Mouse (Mus musculus): ENCODE measurements around the gene Oas1g. TPM values are rescaled to one million over a fixed set of nuclear protein-coding genes. Genes with fewer than 3 reads are reported as not detected.
"Not testable (repeated sequence)": the region's sequence is repeated elsewhere in the genome, so short reads cannot be mapped to it uniquely, and the experiment has no call there.

Oas1g gene
- polyA plus RNA-seq, 1 experiment from 2014 or later: 0.37 TPM

DNA sequence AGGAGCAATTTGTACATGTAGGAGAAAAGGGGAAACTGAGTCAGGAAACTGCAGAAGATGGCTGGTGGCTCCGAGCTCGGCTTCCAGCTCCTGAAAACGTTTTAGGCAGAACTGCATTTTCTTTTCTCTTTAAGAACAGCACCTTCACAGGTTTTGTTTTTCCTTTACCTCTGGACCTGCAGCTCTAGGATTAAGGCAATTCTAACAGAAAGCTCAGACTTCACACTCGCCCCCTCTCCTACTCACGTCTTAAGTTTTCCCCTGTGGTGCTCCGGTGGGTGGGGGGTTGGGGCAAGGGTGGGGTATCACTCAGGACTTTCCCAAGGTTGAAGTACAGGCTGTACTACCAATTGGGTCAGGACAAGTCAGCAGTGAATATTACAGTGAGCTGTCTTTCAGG lies 418 bp upstream of the Oas1g start:
- ATAC-seq (ENCODE audit: low FRiP score): no peak
- no peak overlapping the region for H3K9ac ChIP-seq (replicated peaks)
- no peaks in the 10 kb centered on the region for H3K27me3 ChIP-seq (replicated peaks)
- H3K9me3 ChIP-seq (replicated peaks): no peaks in the 10 kb centered on the region
- no peak overlapping the region for H3K27ac ChIP-seq (replicated peaks)
- no peak overlapping the region for H3K4me2 ChIP-seq
- no peak overlapping the region for H3K4me3 ChIP-seq (replicated peaks)
- whole genome bisulfite sequencing: 63% methylated on average over 6 of the region's 6 CpGs
- no peaks in the 10 kb centered on the region for H3K4me1 ChIP-seq
- no peaks in the 10 kb centered on the region for H3K36me3 ChIP-seq

DNA sequence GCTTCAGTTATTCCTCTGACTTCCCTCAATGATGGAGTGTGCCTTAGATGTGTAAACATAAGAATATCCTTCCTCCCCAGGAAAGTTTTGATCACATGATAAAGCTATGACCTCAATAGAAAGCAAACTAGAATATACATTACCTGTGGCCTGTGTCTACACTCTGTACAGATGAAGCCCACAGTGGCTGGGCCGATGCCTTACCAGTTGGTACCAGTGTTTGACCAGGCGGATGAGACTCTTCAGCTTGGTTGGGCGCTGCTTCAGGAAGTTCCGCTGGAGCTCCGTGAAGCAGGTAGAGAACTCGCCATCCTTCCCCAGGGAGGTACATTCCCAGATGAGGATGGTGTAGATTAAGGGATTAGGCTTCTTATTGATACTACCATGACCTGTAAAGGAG lies 5.7 kb downstream of the Oas1g start:
- H3K4me2 ChIP-seq; ATAC-seq (ENCODE audit: low FRiP score): not testable (repeated sequence)

GRCm38 (mm10) chr5:120878803-120879202 lies 8.6 kb downstream of the Oas1g start:
- not testable (repeated sequence) for H3K9me3 ChIP-seq (replicated peaks); H3K36me3 ChIP-seq; H3K4me3 ChIP-seq (replicated peaks); H3K9ac ChIP-seq (replicated peaks); H3K4me1 ChIP-seq; H3K4me2 ChIP-seq; H3K27ac ChIP-seq (replicated peaks); ATAC-seq (ENCODE audit: low FRiP score); H3K27me3 ChIP-seq (replicated peaks)
- WGBS: 69% methylated on average over 2 of the region's 2 CpGs

More for the DNA sequence above, 5.7 kb downstream of the Oas1g start:
- H3K9ac ChIP-seq (replicated peaks); H3K36me3 ChIP-seq; H3K4me1 ChIP-seq; H3K27ac ChIP-seq (replicated peaks); H3K4me3 ChIP-seq (replicated peaks); H3K9me3 ChIP-seq (replicated peaks); H3K27me3 ChIP-seq (replicated peaks): not testable (repeated sequence)
- WGBS: 94% methylated on average over 6 of the region's 6 CpGs

DNA sequence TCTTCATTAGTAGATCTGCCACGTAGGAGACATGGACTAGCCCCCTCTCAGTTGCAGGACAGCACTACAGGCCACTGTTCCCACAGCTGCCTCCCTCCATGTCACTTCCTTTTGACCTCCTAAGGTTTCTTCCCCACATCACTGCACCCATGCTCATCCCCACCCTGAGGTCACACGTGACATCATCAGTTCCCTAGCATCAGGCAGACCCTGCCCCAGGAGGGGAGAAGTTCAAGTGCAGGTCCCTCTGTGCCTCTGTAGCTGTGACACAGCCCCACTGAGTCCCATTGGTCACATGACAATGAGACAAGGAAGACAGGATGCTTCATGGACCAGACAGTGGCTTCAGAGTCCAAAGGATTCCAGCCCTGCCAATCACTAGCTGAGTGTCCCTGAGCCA lies 10.0 kb downstream of the Oas1g start:
- not testable (repeated sequence) for H3K9me3 ChIP-seq (replicated peaks); H3K4me1 ChIP-seq; H3K4me3 ChIP-seq (replicated peaks); H3K27ac ChIP-seq (replicated peaks); H3K9ac ChIP-seq (replicated peaks); H3K36me3 ChIP-seq; ATAC-seq (ENCODE audit: low FRiP score); H3K4me2 ChIP-seq; H3K27me3 ChIP-seq (replicated peaks)
- 85% methylated on average over 2 of the region's 2 CpGs for WGBS

DNA sequence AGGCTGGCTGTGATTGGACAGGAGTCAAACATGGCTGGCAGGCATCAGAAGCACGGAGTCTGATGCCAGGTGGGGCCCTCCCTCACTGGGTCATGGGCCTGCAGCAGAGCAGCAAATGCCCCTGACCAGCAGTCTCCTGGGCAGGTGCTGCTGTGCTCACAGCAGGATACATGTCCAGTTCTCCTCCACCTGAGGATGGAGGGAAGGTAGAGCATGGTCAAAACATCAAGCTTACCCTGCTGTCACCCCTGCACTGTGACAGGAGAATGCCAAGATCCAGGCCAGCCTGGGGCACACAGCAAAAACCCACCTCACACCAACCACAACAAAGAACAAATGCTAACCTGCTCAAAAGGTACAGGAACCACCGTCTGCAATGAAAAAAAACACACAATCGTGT lies 10.6 kb downstream of the Oas1g start:
- ATAC-seq (ENCODE audit: low FRiP score); H3K27me3 ChIP-seq (replicated peaks); H3K9me3 ChIP-seq (replicated peaks); H3K36me3 ChIP-seq; H3K9ac ChIP-seq (replicated peaks); H3K27ac ChIP-seq (replicated peaks); H3K4me1 ChIP-seq; H3K4me2 ChIP-seq; H3K4me3 ChIP-seq (replicated peaks): not testable (repeated sequence)
- 67% methylated on average over 2 of the region's 3 CpGs for WGBS

DNA sequence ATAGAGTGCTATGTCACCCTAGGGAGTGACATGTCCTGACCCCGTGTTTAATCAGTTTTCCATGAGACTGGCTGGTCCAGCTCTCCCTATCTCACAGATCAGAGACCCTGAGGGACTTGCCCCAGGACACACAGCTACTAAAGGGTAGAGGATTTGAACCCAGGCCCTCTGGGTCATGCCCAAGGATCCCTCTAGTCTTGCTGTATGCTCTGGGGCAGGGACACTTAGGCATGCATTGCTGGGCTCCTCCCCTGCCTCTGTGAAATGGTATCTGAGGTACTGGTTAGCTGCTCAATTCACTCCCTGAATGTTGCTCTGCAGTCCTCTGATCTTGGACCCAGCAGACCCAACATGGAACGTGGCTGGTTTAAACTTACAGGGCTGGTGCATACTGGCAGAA lies 15.9 kb downstream of the Oas1g start:
- no peaks in the 10 kb centered on the region for H3K27me3 ChIP-seq (replicated peaks)
- ATAC-seq (ENCODE audit: low FRiP score): no peak
- 55% methylated on average over 2 of the region's 2 CpGs for WGBS

GRCm38 (mm10) chr5:120870782-120871181 lies 16.6 kb downstream of the Oas1g start:
- Histone ChIP-seq H3K4me2 (no peak overlapping the region), H3K27me3 (replicated peaks) (no peaks in the 10 kb centered on the region), H3K9ac (replicated peaks) (no peak overlapping the region), H3K9me3 (replicated peaks) (no peaks in the 10 kb centered on the region), H3K4me3 (replicated peaks) (no peak overlapping the region), H3K27ac (replicated peaks) (no peak overlapping the region), H3K36me3 (no peaks in the 10 kb centered on the region), H3K4me1 (no peaks in the 10 kb centered on the region)
- WGBS: 84% methylated on average over 7 of the region's 7 CpGs
- no peak for ATAC-seq (ENCODE audit: low FRiP score)

More for the DNA sequence above, 15.9 kb downstream of the Oas1g start:
- Histone ChIP-seq H3K4me1 (no peaks in the 10 kb centered on the region), H3K4me3 (replicated peaks) (no peak overlapping the region), H3K27ac (replicated peaks) (no peak overlapping the region), H3K9ac (replicated peaks) (no peak overlapping the region), H3K4me2 (no peak overlapping the region), H3K36me3 (no peaks in the 10 kb centered on the region), H3K9me3 (replicated peaks) (no peaks in the 10 kb centered on the region)

GRCm38 (mm10) chr5:120870081-120870480 lies 17.3 kb downstream of the Oas1g start:
- ATAC-seq (ENCODE audit: low FRiP score): no peak
- no peak overlapping the region for H3K9ac ChIP-seq (replicated peaks)
- 62% methylated on average over 3 of the region's 3 CpGs for WGBS

DNA sequence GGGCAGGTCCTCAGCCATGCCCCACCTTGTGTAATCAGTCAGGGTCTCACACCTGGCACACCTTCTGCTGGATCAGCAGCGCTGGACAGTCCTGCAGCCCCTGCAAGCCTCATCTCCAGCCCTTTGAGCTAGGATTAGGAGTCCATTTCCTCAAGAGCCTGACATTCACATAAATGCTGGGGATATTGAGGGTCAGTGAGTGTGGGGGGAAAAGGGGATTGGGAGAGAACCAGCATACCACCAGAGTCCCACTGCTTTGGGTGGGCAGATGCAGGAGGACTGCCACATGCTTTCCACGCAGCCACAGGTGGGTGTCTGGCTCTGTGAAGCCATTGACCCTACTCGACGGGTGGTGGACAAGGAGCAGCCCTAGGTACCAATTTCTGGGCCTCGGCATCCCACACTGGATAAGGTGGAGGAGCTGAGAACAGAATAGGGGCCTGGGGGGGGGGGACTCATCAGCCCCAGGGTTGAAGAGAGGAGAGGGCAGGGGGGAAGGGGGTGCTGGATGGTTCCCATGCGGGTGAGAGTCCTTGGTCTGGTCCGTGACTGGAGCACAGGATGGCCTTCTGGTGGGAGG lies 17.9 kb downstream of the Oas1g start:
- Histone ChIP-seq H3K4me2 (no peak overlapping the region), H3K4me3 (replicated peaks) (no peak overlapping the region), H3K9me3 (replicated peaks) (no peaks in the 10 kb centered on the region), H3K4me1 (no peaks in the 10 kb centered on the region), H3K27ac (replicated peaks) (no peak overlapping the region), H3K27me3 (replicated peaks) (no peaks in the 10 kb centered on the region), H3K36me3 (no peaks in the 10 kb centered on the region), H3K9ac (replicated peaks) (no peak overlapping the region)
- no peak for ATAC-seq (ENCODE audit: low FRiP score)
- 75% methylated on average over 7 of the region's 7 CpGs for WGBS

More at GRCm38 (mm10) chr5:120870081-120870480, 17.3 kb downstream of the Oas1g start:
- H3K9me3 ChIP-seq (replicated peaks): no peaks in the 10 kb centered on the region
- no peak overlapping the region for H3K4me2 ChIP-seq
- H3K36me3 ChIP-seq: no peaks in the 10 kb centered on the region
- H3K27ac ChIP-seq (replicated peaks): no peak overlapping the region
- H3K27me3 ChIP-seq (replicated peaks): no peaks in the 10 kb centered on the region
- no peaks in the 10 kb centered on the region for H3K4me1 ChIP-seq
- no peak overlapping the region for H3K4me3 ChIP-seq (replicated peaks)

- no peak overlapping the region for H3K9ac ChIP-seq (replicated peaks)
- no peaks in the 10 kb centered on the region for H3K27me3 ChIP-seq (replicated peaks)
- H3K4me3 ChIP-seq (replicated peaks): no peak overlapping the region
- no peak for ATAC-seq (ENCODE audit: low FRiP score)
- no peaks in the 10 kb centered on the region for H3K9me3 ChIP-seq (replicated peaks)
- no peak overlapping the region for H3K4me2 ChIP-seq
- no peaks in the 10 kb centered on the region for H3K4me1 ChIP-seq
- no peak overlapping the region for H3K27ac ChIP-seq (replicated peaks)
- H3K36me3 ChIP-seq: no peaks in the 10 kb centered on the region
- 70% methylated on average over 3 of the region's 3 CpGs for WGBS
Measured at GRCm38 (mm10) chr5:120865336-120865860, 22.0 kb downstream of the Oas1g start.

DNA sequence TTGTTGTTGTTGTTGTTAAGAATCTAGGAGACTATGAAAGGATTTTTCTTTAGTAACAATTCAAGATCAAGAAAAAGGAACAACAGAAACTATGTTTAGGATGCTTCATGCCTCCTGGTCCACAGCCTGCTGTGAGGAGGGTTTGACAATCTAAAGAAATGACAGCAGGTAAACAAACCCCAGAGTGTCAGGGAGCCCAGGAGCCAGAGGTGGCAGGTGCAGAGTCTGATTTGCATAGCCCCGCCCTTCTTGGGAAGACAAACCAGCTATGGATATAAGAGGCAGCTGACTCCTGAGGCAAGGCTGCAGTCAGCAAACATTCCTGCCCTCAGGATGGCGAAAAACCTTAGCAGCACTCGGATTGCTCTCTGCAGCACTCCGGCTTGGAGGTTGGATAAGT lies 26.3 kb downstream of the Oas1g start, which contains the start of gene Oas1h:
TSS of gene Oas1h (plus strand) at position 301 of the 400 bp plus-strand sequence.
- no peaks in the 10 kb centered on the region for H3K36me3 ChIP-seq
- 51% methylated on average over 4 of the region's 4 CpGs for WGBS
- no peak for ATAC-seq (ENCODE audit: low FRiP score)
- H3K4me2 ChIP-seq: no peak within 1 kb of the TSS
- no peaks in the 10 kb centered on the region for H3K27me3 ChIP-seq (replicated peaks)
- H3K9me3 ChIP-seq (replicated peaks): no peaks in the 10 kb centered on the region
- no peak within 1 kb of the TSS for H3K4me3 ChIP-seq (replicated peaks)
- no peak within 1 kb of the TSS for H3K27ac ChIP-seq (replicated peaks)
- no peak within 1 kb of the TSS for H3K9ac ChIP-seq (replicated peaks)
- no peaks in the 10 kb centered on the region for H3K4me1 ChIP-seq

DNA sequence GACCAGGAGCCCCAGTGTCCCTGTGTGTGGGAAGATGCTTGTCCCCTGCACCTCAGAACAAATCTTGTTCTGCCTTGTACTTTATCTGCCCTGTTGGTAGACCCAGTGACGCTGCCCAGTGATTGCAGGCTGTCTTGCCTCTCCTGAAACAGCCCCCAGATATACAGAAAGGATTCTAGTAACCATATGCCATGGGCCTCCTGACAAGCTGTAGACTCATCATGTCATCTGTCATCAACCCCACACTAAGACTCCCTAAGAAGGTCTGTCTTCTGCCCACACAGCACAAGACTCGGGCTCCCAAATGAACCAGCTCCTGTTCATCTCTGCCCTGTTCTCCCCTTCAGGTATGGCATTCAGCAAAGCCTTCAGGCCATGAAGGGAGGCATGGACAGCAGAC lies 28.2 kb downstream of the Oas1g start:
- H3K4me1 ChIP-seq: no peaks in the 10 kb centered on the region
- no peak overlapping the region for H3K4me2 ChIP-seq
- H3K9me3 ChIP-seq (replicated peaks): peaks cover 3% of the 10 kb centered on the region; the same call in 1 of the 2 replicates
- H3K36me3 ChIP-seq: no peaks in the 10 kb centered on the region
- 80% methylated on average over 2 of the region's 2 CpGs for WGBS
- no peak for ATAC-seq (ENCODE audit: low FRiP score)
- no peaks in the 10 kb centered on the region for H3K27me3 ChIP-seq (replicated peaks)
- no peak overlapping the region for H3K4me3 ChIP-seq (replicated peaks)
- no peak overlapping the region for H3K9ac ChIP-seq (replicated peaks)
- H3K27ac ChIP-seq (replicated peaks): no peak overlapping the region

Data from neural tube, embryonic 15.5 days (tissue).